ENCODE assay signal across 24 mouse cellular contexts in genomic region chr3:47660531-47660930, GRCm38 (mm10).
"Had no signal": no experiment of that assay in that cellular context is flagged by ENCODE, and none has a peak within 500 bp of the region (broad histone marks: within the 10 kb centered on the region; RNA-seq: fewer than 3 reads in every experiment).

No protein-coding gene starts in this region.

- H3K9ac ChIP-seq: heart, embryonic 12.5 days; hindbrain, embryonic 12.5 days; hindbrain, embryonic 14.5 days; intestine, embryonic 15.5 days; limb, embryonic 12.5 days had no signal

- H3K4me1 ChIP-seq: heart, embryonic 10.5 days; heart, embryonic 12.5 days; hindbrain, embryonic 10.5 days; hindbrain, embryonic 12.5 days; intestine, embryonic 15.5 days; limb, embryonic 10.5 days had no signal

- ATAC-seq: hindbrain, embryonic 16.5 days; inflammation-experienced regulatory T-cells, adult 6 months; intestine, embryonic 15.5 days; intestine, postnatal 0 days had no signal

- H3K27ac ChIP-seq: gastrocnemius, adult 2 months; heart, embryonic 10.5 days; hindbrain, embryonic 10.5 days; hindbrain, embryonic 12.5 days; hindbrain, embryonic 14.5 days; intestine, embryonic 15.5 days; layer of hippocampus, adult 2 months; left cerebral cortex, adult 2 months; limb, embryonic 10.5 days; limb, embryonic 12.5 days had no signal

- DNase-seq: gastrocnemius, adult 2 months; gastrocnemius, postnatal 10 days; gastrocnemius, postnatal 25 days; heart, adult 18-20 months; heart, postnatal 10 days; heart, postnatal 4 days; kidney, adult 18-20 months; kidney, adult 8-10 months; kidney, postnatal 25 days; kidney, postnatal 4 days; liver had no signal

- H3K36me3 ChIP-seq: heart, embryonic 10.5 days; heart, embryonic 12.5 days; hindbrain, embryonic 10.5 days; hindbrain, embryonic 12.5 days; intestine, embryonic 15.5 days; limb, embryonic 10.5 days; limb, embryonic 12.5 days had no signal

- H3K4me3 ChIP-seq: gastrocnemius, adult 2 months; heart, embryonic 10.5 days; heart, embryonic 12.5 days; hindbrain, embryonic 10.5 days; hindbrain, embryonic 12.5 days; intestine, embryonic 15.5 days; layer of hippocampus, adult 2 months; left cerebral cortex, adult 2 months; limb, embryonic 10.5 days; limb, embryonic 12.5 days had no signal

- H3K9me3 ChIP-seq: heart, embryonic 10.5 days; heart, embryonic 12.5 days; hindbrain, embryonic 10.5 days; hindbrain, embryonic 12.5 days; intestine, embryonic 15.5 days; limb, embryonic 10.5 days; limb, embryonic 12.5 days had no signal

- H3K27me3 ChIP-seq: heart, embryonic 12.5 days; hindbrain, embryonic 12.5 days; intestine, embryonic 15.5 days; limb, embryonic 12.5 days had no signal

- H3K4me2 ChIP-seq: heart, embryonic 12.5 days; hindbrain, embryonic 12.5 days; hindbrain, embryonic 14.5 days; intestine, embryonic 15.5 days; limb, embryonic 12.5 days had no signal
